Mouse (Mus musculus): ENCODE measurements around the gene Lgals9.

GRCm38 (mm10) chr11:78934727-78935126, 50.0 kb downstream of the Lgals9 start:
- no peak for TF ChIP-seq CTCF (IDR thresholded peaks at IDR 0.05; ENCODE audit: low read depth, low read length)
- TF ChIP-seq POLR2A (IDR thresholded peaks at IDR 0.05; ENCODE audit: extremely low read depth, insufficient read depth, low read length), result no peak
